Mouse (Mus musculus) left cerebral cortex, adult 18-20 months (tissue): ENCODE measurements around the gene Ceacam3. TPM values are rescaled to one million over a fixed set of nuclear protein-coding genes. Genes with fewer than 3 reads are reported as not detected.
"Not testable (repeated sequence)": the region's sequence is repeated elsewhere in the genome, so short reads cannot be mapped to it uniquely, and the experiment has no call there.

ENCODE experiments used
- DNase-seq, 2 experiments: peaks; one replicate each; pipeline ENCODE4 v3.0.0; 2021 to 2022; ENCODE audit warnings: low spot score in 2 of 2, mixed read lengths in 1 of 2
- long read RNA-seq, 2 experiments: library from polyadenylated mRNA; stranded (forward); transcript quantifications; one replicate each; pipeline ENCODE4 v2.0.0; 2021
- total RNA-seq, 2 experiments: library from RNA; stranded (reverse); gene quantifications; 2 replicates each; pipeline ENCODE4 v1.2.3; 2021

Gene Ceacam3
- total RNA-seq, result under 1 TPM; 0.09 to 0.12 TPM
- long read RNA-seq, experiment 1, result 0 reads
- long read RNA-seq, experiment 2, result 0 reads

DNA sequence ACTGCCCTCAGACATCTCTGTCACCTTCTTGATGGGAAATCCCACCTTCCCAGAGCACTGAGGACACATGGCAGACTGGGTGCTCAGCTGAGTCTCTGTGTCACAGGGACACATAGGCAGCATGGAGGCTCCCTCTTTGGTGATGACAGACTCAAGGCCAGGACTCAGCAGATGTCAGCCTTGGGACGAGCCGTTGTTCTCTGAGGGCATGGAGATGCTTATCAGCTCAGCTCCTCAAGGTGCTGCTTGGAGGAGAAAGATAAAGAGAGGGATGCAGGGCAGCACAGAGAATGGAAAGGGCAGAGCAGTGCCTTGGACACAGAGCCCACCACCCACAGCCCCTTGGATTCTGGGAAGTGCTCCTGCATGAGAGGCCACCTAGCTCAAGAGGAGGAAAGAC is at the start of gene Ceacam3:
TSS of gene Ceacam3 (plus strand) at position 352 of the 400 bp plus-strand sequence.
- no peak for DNase-seq

DNA sequence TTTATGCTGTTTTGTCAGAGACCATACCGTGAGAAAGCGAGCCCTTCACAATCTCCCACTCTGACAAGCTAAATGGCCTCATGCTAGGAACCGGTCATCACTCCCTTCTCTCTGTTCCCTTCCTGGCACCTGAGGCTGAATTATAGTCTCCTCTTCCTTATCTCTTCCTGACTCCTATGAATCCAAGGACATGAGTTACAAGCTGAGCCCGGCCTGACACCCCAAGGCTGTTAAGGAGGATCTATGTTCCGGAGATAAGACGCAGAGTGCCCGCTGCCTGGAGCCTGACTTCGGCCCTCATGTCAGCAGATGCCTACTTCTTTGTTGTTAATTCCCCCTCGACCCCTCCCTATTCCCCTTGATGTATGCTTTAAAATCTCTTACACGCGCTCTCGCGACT is 48.5 kb upstream of the Ceacam3 start:
- not testable (repeated sequence) for DNase-seq

DNA sequence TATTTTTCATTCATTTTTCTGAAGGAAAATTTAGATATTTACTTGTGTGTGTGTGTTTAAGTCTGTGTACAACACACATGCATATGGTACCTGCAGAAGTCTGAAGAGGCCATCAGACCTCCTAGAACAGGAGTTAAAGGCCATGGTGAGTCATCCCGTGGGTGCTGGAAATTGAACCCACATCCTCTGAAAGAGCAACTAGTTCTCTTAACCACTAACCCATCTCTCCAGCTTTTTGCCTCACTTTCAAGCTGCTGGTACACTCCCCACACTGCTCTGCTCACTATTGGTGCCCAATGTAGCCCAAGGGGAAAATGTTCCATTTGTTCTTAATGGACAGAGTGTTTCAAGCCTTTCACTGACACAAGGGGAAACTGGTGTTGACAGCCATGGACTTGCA is 14.8 kb upstream of the Ceacam3 start:
- no peak for DNase-seq

DNA sequence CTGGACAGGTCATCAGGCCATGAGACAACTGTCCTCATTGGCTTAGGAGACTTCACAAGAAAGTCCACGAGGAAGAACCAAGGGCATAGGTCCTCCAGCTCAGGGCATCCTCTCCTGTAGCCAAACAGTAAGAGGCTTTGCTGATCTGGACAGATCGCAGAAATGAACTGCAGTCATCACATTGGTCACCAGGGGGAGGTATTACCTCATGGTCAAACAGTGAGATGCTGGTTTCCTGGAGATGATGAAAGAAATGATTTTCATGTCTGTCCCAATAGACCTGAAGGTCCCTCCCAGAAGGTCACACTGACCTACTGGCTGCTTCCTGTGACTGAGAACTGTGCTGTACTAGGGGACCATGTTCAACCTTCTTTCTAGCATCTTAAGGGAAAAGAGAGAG is 5.6 kb downstream of the Ceacam3 start:
- DNase-seq, result peak; percentile 19 to 48

DNA sequence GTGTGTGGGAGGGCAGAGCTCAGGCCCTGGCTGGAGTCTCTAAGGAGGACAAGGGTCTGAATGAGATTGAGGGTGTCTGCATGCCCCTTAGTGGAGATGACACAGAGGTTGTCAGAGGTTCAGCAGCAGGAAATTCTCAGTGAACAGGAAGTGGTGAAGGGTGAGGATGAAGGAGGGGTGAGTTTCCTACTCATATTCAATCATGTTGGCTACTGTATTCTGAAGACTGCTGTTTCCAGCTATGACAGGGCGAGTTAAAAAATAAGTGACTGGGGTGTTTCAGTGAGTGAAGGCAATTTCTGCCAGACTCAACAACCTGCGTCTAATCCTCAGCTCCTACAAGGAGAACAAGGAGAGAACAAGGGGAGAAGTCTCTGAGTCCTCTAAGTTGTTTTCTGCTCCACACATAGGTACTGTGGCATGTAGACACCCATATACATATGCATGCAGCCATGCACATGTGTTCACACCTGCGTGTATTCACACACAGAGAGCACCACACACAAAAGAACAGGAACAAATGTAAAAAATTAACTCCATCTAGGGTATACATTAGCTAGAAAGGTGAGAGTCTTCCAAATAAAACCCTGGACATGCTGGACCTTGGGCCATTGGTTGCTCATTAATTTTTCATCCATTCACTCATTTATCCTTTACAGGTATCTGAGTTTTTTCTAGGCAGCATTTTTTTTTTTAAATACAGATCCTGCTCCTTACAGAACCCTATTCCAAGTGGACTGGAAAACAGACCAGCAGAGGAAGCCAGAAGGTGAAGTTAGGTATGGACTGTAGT is 7.0 kb downstream of the Ceacam3 start:
- DNase-seq, result no peak

DNA sequence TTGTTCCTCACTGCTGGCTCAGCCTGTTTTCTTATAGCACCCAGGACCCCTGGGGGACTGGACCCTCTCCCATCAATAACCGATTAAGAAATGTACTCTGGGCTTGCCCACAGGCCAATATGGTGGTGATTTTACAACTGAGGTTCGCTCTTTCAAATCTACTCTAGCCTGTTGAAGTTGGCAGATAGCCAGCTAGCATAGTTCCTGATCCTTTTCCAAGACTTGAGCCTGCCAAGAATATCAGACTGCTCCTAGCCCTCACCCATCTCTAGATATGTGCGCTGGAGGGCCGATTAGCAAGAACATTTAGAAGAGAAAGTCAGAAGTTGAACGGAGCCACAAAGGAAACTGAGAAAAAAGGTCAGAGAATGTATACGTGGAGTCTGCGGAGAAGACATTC is 8.9 kb downstream of the Ceacam3 start:
- no peak for DNase-seq

DNA sequence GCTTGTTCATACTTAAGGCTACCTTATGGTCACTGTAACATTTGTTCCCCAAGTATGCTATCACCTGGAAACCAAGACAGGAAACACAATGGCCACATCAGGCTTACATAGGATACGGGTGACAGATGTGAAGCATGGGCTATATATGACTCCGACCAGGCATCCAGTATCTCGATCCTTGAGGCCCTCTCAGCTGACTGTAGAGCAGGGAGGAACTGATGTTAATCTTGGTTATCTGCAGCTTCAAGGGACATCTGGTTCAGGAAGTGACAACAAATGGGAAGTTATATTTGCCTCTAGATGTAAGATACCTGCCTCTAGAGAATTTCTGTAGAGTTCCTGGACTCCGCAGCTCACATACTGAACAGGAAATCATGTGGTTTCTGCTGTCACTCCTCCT is 21.7 kb downstream of the Ceacam3 start:
- DNase-seq, result no peak

DNA sequence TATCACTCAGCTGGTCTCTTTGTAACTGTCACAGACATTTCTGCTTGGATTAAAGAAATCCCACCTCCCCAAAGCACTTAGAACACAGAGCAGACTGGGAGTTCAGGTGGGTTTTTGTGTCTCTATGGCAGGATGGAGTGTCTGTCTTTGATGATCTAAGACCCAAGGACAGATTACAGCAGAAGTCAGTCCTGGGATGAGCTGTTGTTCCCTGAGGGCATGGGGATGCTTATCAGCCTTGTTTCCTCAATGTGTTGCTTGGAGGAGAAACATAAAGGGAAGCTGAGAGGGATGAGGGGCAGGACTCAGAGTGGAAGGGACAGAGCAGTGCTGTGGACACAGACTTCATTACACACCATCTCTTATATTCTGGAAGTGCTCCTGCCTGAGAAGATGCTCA is 53.1 kb downstream of the Ceacam3 start, which contains the start of gene Psg29:
TSS of gene Psg29 (plus strand) at position 301 of the 400 bp plus-strand sequence.
- DNase-seq, result no peak

DNA sequence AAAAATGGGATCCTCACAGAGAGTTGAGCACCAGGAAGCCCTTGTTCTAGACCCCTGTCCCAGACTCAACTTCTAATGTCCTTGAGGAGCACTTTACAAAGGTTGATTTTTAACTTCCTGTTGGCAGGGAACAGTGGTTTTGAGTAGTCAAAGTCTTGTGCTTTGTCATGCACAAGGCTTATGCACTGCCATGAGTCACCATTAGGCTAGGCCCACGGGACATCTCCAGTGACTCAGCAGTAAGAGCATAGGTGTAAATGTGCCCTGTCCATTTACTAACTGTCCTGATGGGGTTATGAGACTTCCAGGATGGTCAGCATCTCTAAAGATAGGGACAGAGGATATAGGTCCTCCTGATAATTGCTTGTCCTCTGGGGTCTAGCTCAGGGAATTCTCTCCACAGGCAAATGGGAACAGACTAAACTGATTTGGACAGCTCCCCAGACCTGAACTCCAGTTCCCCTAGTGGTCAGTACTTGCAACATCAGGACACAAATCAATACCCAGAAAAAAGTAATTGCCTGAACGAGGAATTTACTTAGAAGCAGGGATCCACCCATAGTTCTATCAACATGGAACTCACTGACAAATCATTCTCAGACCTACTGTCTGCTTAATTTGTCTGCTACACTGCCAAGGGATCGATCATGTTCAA is 55.6 kb downstream of the Ceacam3 start:
- no peak for DNase-seq

Other genes starting within 250 kb of the Ceacam3 start
- gene Ptgir, start 243.8 kb upstream of the Ceacam3 start, total RNA-seq, result under 1 TPM in 1 of 2 experiments, not detected in 1; 0.12 TPM
- 1,000 to 10,000 TPM; 1,746 to 1,798 TPM for gene Calm3, start 226.2 kb upstream of the Ceacam3 start, total RNA-seq
- 100 to 1,000 TPM; 291 to 326 TPM for gene Pnmal2, start 205.6 kb upstream of the Ceacam3 start, total RNA-seq
- gene Pnmal1, start 190.6 kb upstream of the Ceacam3 start, total RNA-seq, result 100 to 1,000 TPM; 112 to 119 TPM
- 10 to 100 TPM; 61.0 to 65.7 TPM for gene Gm42372, start 167.2 kb upstream of the Ceacam3 start, total RNA-seq
- 1 to 10 TPM; 2.1 to 2.6 TPM for gene Ccdc8, start 157.6 kb upstream of the Ceacam3 start, total RNA-seq
- 100 to 1,000 TPM; 147 to 181 TPM for gene Ppp5c, start 122.4 kb upstream of the Ceacam3 start, total RNA-seq
- gene Hif3a, start 87.9 kb upstream of the Ceacam3 start, total RNA-seq, result 1 to 10 TPM; 3.1 to 3.2 TPM
- 1 to 10 TPM; 5.3 to 5.8 TPM for gene Psg16, start 76.2 kb upstream of the Ceacam3 start, total RNA-seq
- not detected for gene Psg29, start 53.2 kb downstream of the Ceacam3 start, total RNA-seq